Mouse (Mus musculus) urinary bladder, adult 18-20 months (tissue): ENCODE measurements around the gene Cpeb4.
"Not testable (repeated sequence)": the region's sequence is repeated elsewhere in the genome, so short reads cannot be mapped to it uniquely, and the experiment has no call there.

Experiments
- DNase-seq, 2 experiments: peaks; one replicate each; pipeline ENCODE4 v3.0.0; 2022; ENCODE audit warnings: low spot score in 2 of 2, mixed read lengths in 2 of 2

Cpeb4 gene

GRCm38 (mm10) chr11:31974826-31975225 is 102.8 kb downstream of the Cpeb4 start:
- DNase-seq: no peak

- DNase-seq: no peak
Observed at GRCm38 (mm10) chr11:31975678-31976077, 103.7 kb downstream of the Cpeb4 start.

GRCm38 (mm10) chr11:31976137-31976536 is 104.1 kb downstream of the Cpeb4 start:
- DNase-seq: no peak

- DNase-seq: not testable (repeated sequence)
Observed at GRCm38 (mm10) chr11:31980089-31980488, 108.1 kb downstream of the Cpeb4 start.

- no peak for DNase-seq
Observed at GRCm38 (mm10) chr11:31981830-31982229, 109.8 kb downstream of the Cpeb4 start.

GRCm38 (mm10) chr11:31982247-31982943 is 110.4 kb downstream of the Cpeb4 start:
- not testable (repeated sequence) for DNase-seq

- DNase-seq: no peak
Observed at GRCm38 (mm10) chr11:31983249-31983648, 111.2 kb downstream of the Cpeb4 start.

- no peak for DNase-seq
Observed at GRCm38 (mm10) chr11:31984786-31985185, 112.8 kb downstream of the Cpeb4 start.
